Mouse (Mus musculus): ENCODE measurements around the gene Speer4b. TPM values are rescaled to one million over a fixed set of nuclear protein-coding genes. Genes with fewer than 3 reads are reported as not detected.
"Not testable (repeated sequence)": the region's sequence is repeated elsewhere in the genome, so short reads cannot be mapped to it uniquely, and the experiment has no call there.

Speer4b gene
- not detected in 2 replicates for polyA plus RNA-seq (2012; rRNA removed)

DNA sequence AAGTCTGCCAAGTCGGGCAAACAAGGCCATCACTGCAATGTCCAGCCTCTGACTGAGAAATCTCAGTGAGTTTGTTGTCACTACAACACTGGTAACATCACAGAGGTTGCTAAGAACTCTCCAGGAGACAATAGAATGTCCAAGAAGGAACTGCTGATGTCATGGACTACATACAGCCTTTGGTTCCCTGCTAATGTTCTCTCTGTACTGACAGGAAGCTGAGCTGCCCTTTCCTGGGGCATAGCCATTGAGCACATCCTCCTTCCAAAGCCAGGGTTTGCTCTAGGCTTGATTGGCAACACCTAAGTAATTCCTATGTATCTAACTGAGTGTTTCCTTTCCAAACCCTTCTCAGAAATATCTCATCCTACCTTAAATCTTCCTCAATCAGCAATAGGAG lies at the start of gene Speer4b:
TSS of gene Speer4b (minus strand) at position 101 of the 400 bp plus-strand sequence.
- DNase-seq (ENCODE audit: low read depth), result not testable (repeated sequence)

DNA sequence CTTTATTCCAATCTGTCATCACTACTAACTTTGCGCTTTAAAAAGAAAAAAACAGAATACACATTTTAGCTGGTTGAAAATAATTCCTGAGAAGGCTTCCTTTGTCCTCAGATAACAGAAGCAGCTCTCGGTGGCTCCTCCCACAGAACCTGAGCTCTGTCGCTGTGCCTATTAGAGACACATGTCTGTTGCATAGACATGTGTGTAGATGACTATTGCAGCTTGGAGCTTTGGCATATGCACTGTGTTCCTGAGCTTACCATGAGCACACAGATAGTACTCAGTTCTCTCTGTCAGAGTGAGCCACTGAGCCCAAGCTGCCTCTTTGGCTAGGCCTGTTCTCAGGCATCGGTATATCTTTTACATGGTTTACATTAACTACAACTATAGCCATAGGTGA lies 48.1 kb upstream of the Speer4b start:
- DNase-seq (ENCODE audit: low read depth), result no peak
- TF ChIP-seq CTCF (IDR thresholded peaks at IDR 0.05; ENCODE audit: borderline replicate concordance, extremely low read depth, insufficient read depth, insufficient read length) (no peak), POLR2A (IDR thresholded peaks at IDR 0.05; ENCODE audit: borderline replicate concordance, extremely low read depth, insufficient read depth, insufficient read length, poor library complexity, severe bottlenecking) (no peak)

DNA sequence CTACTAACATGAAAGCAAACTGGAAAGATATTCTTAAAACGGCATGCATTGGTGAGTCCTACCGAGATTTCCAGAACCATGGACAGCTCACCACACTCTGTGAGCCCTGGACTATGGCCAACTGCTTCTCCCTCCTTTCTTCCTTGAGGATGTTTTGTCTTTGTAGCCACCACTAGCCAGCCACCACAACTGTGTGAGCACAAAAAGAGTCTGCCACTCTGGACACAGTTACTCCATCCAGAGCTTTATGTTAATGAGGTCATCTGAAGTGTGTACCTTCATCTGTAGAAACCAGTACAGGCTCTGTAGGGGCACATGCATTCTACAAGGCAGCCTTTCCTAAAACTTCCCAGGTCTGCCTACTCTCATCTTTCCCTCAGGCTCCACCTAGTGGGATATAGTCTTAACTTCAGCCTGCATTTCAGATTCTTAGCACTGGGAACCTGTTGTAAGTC lies 43.6 kb upstream of the Speer4b start:
- peak; percentile 50; the same call in 1 of the 2 replicates for TF ChIP-seq CTCF (IDR thresholded peaks at IDR 0.05; ENCODE audit: borderline replicate concordance, extremely low read depth, insufficient read depth, insufficient read length)
- no peak for TF ChIP-seq POLR2A (IDR thresholded peaks at IDR 0.05; ENCODE audit: borderline replicate concordance, extremely low read depth, insufficient read depth, insufficient read length, poor library complexity, severe bottlenecking)
- peak; percentile 79 for DNase-seq (ENCODE audit: low read depth)

DNA sequence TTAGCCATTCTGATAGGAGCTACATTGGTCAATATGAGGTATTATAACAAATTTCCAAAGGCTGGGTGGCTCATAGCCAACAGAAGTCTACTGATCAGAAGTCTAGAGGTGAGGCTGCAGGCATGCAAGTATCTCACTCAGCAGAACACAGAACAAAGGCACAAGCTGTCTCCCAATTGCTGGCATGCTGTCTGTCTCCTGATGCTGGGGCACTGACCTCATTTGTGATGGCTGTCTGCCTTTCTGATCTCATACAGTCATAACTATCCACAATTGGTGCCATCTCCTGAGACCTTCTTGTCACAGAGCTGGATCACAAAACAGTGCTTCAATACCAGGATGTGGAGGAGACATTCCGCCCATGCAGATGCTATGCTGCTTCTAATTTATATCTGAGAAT lies 25.7 kb upstream of the Speer4b start:
- no peak for DNase-seq (ENCODE audit: low read depth)
- TF ChIP-seq POLR2A (IDR thresholded peaks at IDR 0.05; ENCODE audit: borderline replicate concordance, extremely low read depth, insufficient read depth, insufficient read length, poor library complexity, severe bottlenecking), result no peak
- TF ChIP-seq CTCF (IDR thresholded peaks at IDR 0.05; ENCODE audit: borderline replicate concordance, extremely low read depth, insufficient read depth, insufficient read length), result no peak

DNA sequence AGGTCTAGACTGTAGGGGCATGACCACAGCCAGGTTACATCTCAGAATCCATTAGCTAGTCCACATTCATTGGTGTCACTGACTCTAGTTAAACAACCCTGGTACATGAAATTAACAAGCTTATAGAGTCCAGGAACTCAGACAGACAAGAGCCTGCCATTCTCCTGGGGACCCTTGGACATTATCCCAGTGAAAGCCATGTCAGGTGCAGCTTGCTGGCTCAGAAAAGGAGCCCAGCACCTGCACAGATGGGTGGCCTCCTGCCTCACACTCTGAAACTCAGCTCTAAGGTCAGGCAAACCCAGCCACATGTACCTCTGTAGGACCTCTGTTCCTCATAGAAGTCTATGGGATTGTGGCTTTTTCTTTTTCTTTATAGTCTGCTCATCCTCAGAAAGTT lies 17.5 kb upstream of the Speer4b start:
- no peak for DNase-seq (ENCODE audit: low read depth)
- TF ChIP-seq CTCF (IDR thresholded peaks at IDR 0.05; ENCODE audit: borderline replicate concordance, extremely low read depth, insufficient read depth, insufficient read length), result no peak
- no peak for TF ChIP-seq POLR2A (IDR thresholded peaks at IDR 0.05; ENCODE audit: borderline replicate concordance, extremely low read depth, insufficient read depth, insufficient read length, poor library complexity, severe bottlenecking)

DNA sequence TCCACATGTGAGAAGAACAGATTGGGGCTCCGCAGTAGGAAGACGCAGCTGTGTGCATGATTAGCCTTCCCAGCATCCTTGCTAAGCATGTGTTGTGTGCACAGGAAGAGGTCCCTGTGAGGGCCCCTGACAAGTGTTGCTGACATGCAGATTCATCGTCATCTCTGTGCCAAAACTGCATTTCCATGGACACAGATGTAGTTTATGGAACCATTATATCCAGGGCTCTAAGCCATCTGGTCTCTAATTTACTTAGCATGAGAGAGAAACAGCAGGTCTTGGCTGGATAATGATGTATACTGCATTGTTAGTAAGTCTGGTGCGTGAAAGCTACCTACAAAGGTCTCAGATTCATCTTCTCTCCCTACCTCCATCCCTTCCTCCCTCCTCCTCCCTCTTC lies 10.3 kb downstream of the Speer4b start:
- no peak for TF ChIP-seq CTCF (IDR thresholded peaks at IDR 0.05; ENCODE audit: borderline replicate concordance, extremely low read depth, insufficient read depth, insufficient read length)
- no peak for TF ChIP-seq POLR2A (IDR thresholded peaks at IDR 0.05; ENCODE audit: borderline replicate concordance, extremely low read depth, insufficient read depth, insufficient read length, poor library complexity, severe bottlenecking)
- DNase-seq (ENCODE audit: low read depth), result peak; percentile 60

DNA sequence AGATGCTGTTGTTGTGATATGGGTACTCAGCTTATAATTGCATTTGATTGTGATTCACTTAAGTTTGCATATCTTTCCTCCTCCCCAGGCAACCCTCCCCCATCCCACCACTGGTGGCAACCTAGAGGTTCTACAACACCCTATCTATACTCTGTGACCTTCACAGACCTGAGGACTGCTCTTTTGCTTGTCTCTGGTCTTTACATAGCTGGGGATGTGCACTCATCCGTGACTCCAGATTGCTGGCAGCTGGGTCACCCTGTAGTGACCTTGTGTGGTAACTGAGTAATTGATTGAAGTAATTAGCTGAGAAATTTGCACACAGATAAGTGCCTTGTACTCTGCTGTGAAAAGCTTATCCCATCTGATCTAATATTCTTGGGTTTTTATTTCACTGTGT lies 15.1 kb downstream of the Speer4b start:
- DNase-seq (ENCODE audit: low read depth), result peak; percentile 23
- TF ChIP-seq CTCF (IDR thresholded peaks at IDR 0.05; ENCODE audit: borderline replicate concordance, extremely low read depth, insufficient read depth, insufficient read length) (no peak), POLR2A (IDR thresholded peaks at IDR 0.05; ENCODE audit: borderline replicate concordance, extremely low read depth, insufficient read depth, insufficient read length, poor library complexity, severe bottlenecking) (no peak)

DNA sequence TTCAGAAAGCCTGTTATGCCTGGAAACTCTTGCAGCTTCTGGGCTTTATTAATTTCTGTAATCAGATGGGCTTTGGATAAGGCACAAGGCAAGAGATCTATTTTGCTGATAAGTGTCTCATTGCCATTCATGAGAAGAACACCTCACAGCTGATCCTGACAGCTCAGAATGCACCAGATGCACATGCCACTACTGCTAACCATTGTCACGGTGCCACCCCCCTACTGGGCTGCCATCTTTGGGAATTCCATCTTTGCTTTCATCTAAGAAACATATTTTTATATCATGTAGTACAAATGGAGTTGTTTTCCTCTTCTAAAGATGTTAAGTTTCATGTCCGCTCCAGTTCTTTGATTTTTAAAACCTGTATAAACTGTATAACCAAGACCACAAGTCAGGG lies 19.5 kb downstream of the Speer4b start:
- no peak for TF ChIP-seq CTCF (IDR thresholded peaks at IDR 0.05; ENCODE audit: borderline replicate concordance, extremely low read depth, insufficient read depth, insufficient read length)
- TF ChIP-seq POLR2A (IDR thresholded peaks at IDR 0.05; ENCODE audit: borderline replicate concordance, extremely low read depth, insufficient read depth, insufficient read length, poor library complexity, severe bottlenecking), result no peak
- DNase-seq (ENCODE audit: low read depth), result peak; percentile 20

DNA sequence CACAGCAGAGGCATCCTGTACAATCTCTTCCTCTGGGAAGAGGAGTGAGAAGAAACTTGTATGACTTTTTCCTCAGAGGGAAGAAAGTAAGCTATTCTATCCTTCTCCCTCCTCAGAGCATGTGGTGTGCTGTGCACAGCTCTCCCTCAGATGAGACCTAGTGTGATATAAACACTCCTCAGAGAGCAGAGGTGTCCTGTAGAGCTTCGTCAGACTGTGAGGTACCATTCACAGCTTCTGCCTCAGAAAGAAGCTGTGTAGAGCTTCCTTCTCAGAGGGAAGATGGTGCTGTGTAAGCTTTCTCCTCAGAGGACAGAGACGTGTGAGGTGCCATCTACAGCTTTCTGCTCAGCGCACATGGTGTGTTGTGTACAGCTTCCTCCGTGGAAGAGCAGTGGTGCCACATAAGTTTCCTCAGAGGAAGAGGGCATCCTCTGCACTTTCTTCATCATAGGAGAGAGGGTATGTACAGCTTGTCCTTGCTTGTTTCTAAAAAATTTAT lies 26.2 kb downstream of the Speer4b start:
- DNase-seq (ENCODE audit: low read depth), result no peak
- TF ChIP-seq POLR2A (IDR thresholded peaks at IDR 0.05; ENCODE audit: borderline replicate concordance, extremely low read depth, insufficient read depth, insufficient read length, poor library complexity, severe bottlenecking) (no peak), CTCF (IDR thresholded peaks at IDR 0.05; ENCODE audit: borderline replicate concordance, extremely low read depth, insufficient read depth, insufficient read length) (no peak)

DNA sequence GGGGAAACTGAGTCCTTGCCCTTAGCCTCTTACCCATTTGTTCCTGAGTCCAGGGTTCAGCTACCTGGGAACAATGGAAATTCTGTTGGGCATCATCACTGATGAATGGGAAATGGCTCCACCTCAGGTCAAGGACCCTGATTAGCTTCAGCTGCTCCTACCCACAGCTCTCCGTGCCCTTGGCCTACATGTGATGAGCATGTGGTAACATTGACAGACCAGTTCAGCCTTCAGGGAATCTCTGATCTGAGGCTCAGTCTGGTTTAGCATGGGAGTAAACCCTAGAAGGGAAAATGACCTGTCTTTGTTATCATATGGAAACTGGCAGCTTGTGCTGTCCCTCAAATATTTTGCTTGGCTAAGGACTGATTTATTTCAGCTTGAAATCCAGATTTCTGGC lies 43.6 kb downstream of the Speer4b start:
- DNase-seq (ENCODE audit: low read depth), result no peak
- TF ChIP-seq CTCF (IDR thresholded peaks at IDR 0.05; ENCODE audit: borderline replicate concordance, extremely low read depth, insufficient read depth, insufficient read length) (no peak), POLR2A (IDR thresholded peaks at IDR 0.05; ENCODE audit: borderline replicate concordance, extremely low read depth, insufficient read depth, insufficient read length, poor library complexity, severe bottlenecking) (no peak)

DNA sequence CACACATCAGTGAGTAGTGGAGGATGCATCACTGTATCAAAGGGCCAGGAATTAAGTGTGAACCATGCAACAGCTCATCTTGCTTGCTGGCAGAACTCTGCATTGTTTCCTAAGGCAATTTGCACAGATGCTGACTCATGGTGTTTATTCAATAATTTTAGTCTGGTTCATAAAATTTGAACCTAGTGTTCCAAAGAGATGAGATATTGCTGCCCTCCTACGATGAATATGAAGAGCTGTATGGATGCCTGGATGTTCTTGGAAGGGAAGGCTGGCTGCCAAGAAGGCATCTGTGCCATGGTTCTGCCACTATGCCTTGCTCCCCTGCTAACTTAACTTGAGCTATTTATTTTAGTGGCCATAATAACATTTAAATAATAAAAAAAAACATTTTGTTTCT lies 44.3 kb downstream of the Speer4b start:
- DNase-seq (ENCODE audit: low read depth), result peak; percentile 9
- TF ChIP-seq CTCF (IDR thresholded peaks at IDR 0.05; ENCODE audit: borderline replicate concordance, extremely low read depth, insufficient read depth, insufficient read length) (no peak), POLR2A (IDR thresholded peaks at IDR 0.05; ENCODE audit: borderline replicate concordance, extremely low read depth, insufficient read depth, insufficient read length, poor library complexity, severe bottlenecking) (no peak)

DNA sequence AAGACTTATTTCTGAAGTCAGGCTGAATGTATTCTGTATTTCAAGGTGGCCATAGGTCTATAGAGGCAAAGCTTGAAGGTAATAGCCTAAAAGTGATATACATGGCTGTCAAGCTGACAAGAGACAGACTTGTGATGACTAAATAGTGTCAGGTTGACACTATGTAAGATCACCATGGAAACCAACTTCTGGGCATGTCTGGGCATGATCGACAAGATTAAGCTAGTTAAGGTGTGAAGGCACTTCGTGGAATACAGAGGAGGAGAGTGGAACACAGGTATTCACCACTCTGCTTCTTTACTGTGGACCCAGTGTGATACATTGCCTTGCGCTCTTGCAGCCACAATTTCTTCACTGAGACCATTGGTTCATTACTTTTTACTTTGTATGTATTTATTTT lies 46.9 kb downstream of the Speer4b start:
- TF ChIP-seq CTCF (IDR thresholded peaks at IDR 0.05; ENCODE audit: borderline replicate concordance, extremely low read depth, insufficient read depth, insufficient read length) (no peak), POLR2A (IDR thresholded peaks at IDR 0.05; ENCODE audit: borderline replicate concordance, extremely low read depth, insufficient read depth, insufficient read length, poor library complexity, severe bottlenecking) (no peak)
- peak; percentile 9 for DNase-seq (ENCODE audit: low read depth)

Measured in brain, embryonic 14.5 days (tissue).